18 mouse cellular contexts compared by ENCODE assay signal in the genomic region with DNA sequence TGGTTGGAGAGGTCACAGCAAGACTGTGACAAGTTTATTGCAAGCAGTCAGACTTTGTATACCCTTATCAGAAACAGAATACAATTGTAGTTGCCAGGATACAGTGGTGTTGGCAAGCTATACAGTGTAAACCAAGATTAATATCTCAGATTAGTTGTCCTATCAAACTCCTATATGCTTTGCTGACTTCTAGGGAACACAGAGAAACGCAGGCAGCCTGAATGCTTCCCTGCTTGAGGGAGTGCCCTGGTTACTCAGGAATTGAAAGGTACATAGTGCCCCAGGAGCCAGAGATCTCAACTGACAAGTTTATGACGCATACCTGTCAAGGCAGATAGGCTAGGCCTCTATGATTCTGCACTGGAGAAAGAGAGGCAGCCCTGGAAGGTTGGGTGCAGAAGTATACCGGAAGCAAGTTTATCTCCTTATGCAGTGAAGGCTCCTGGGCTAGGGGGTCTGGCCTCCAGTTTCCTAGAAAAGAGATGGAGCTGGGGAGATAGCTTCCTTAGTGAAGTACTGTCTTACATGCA. TPM values are rescaled to one million over a fixed set of nuclear protein-coding genes. Genes with fewer than 3 reads are reported as not detected.
DNase-seq lines count a peak whose midpoint lies in the region; ATAC-seq and TF ChIP-seq lines count a peak whose summit lies in the region.
"Had no signal": no experiment of that assay in that cellular context is flagged by ENCODE, and none has a peak within 500 bp of the region (broad histone marks: within the 10 kb centered on the region; RNA-seq: fewer than 3 reads in every experiment).

No protein-coding gene starts in this region.

- no peak overlapping the region for H3K4me3 ChIP-seq in liver, postnatal 0 days (ENCODE audit: low read depth, low read length)
- no peak overlapping the region for H3K4me3 ChIP-seq in hindbrain, embryonic 16.5 days (ENCODE audit: low read length)
- H3K4me3 ChIP-seq: heart, embryonic 12.5 days; hindbrain, embryonic 10.5 days; midbrain, embryonic 13.5 days had no signal

- DNase-seq in heart, adult 11 months: peak; percentile 57
- no peak for DNase-seq in heart, postnatal 14 days
- peak; percentile 22 to 24 for DNase-seq in urinary bladder, postnatal 36 days (ENCODE audit: low spot score in 2 of 2)
- DNase-seq in urinary bladder, postnatal 25 days (ENCODE audit: low spot score): no peak
- DNase-seq in liver, postnatal 0 days: no peak
- no peak for DNase-seq in ovary, postnatal 14 days (ENCODE audit: low spot score)
- no peak for DNase-seq in MN1 (ENCODE audit: low spot score)
- DNase-seq: cerebellum, adult 9-10 months; gastrocnemius, postnatal 10 days; kidney, adult 9 months; left cerebral cortex, postnatal 4 days had no signal

- H3K9ac ChIP-seq in liver, postnatal 0 days (replicated peaks): no peak overlapping the region
- H3K9ac ChIP-seq in hindbrain, embryonic 16.5 days (ENCODE audit: low read depth, low read length): no peak overlapping the region
- H3K9ac ChIP-seq: heart, embryonic 12.5 days; midbrain, embryonic 13.5 days had no signal

- peak; percentile 49 for ATAC-seq in liver, postnatal 0 days
- no peak for ATAC-seq in hindbrain, embryonic 16.5 days
- ATAC-seq: forebrain, embryonic 16.5 days; midbrain, embryonic 13.5 days had no signal

- peaks cover 14% of the 10 kb centered on the region; the same call in 1 of the 2 replicates for H3K4me1 ChIP-seq in liver, postnatal 0 days (ENCODE audit: insufficient read depth)
- no peaks in the 10 kb centered on the region for H3K4me1 ChIP-seq in hindbrain, embryonic 16.5 days (ENCODE audit: control insufficient read depth, insufficient read depth, low read depth, low read length)
- H3K4me1 ChIP-seq: hindbrain, embryonic 10.5 days; midbrain, embryonic 13.5 days had no signal

- no peaks in the 10 kb centered on the region for H3K9me3 ChIP-seq in liver, postnatal 0 days (ENCODE audit: low read length)
- H3K9me3 ChIP-seq in hindbrain, embryonic 16.5 days (ENCODE audit: control insufficient read depth, low read length): no peaks in the 10 kb centered on the region
- H3K9me3 ChIP-seq: heart, embryonic 12.5 days; hindbrain, embryonic 10.5 days; midbrain, embryonic 13.5 days had no signal

- 61% methylated on average over 3 of the region's 3 CpGs for WGBS in liver, postnatal 0 days (ENCODE audit: insufficient replicate concordance)
- WGBS in hindbrain, embryonic 16.5 days: 85% methylated on average over 3 of the region's 3 CpGs

- H3K27ac ChIP-seq in liver, postnatal 0 days (ENCODE audit: low read depth): no peak overlapping the region
- H3K27ac ChIP-seq in hindbrain, embryonic 16.5 days (ENCODE audit: low read depth, low read length): no peak overlapping the region
- H3K27ac ChIP-seq: hindbrain, embryonic 10.5 days; midbrain, embryonic 13.5 days had no signal

- H3K4me2 ChIP-seq in liver, postnatal 0 days (ENCODE audit: low read depth, low read length): no peak overlapping the region
- no peak overlapping the region for H3K4me2 ChIP-seq in hindbrain, embryonic 16.5 days (ENCODE audit: low read length)
- H3K4me2 ChIP-seq: heart, embryonic 12.5 days; midbrain, embryonic 13.5 days had no signal

- no peaks in the 10 kb centered on the region for H3K27me3 ChIP-seq in liver, postnatal 0 days (ENCODE audit: insufficient read depth, low read length)
- H3K27me3 ChIP-seq in hindbrain, embryonic 16.5 days (replicated peaks; ENCODE audit: control insufficient read depth, insufficient read depth, low read length): no peaks in the 10 kb centered on the region
- H3K27me3 ChIP-seq: CH12.LX; heart, embryonic 12.5 days; midbrain, embryonic 13.5 days had no signal

- intact Hi-C loops in heart, postnatal 14 days (cut with DNase I): no loop called here

- no peaks in the 10 kb centered on the region for H3K36me3 ChIP-seq in liver, postnatal 0 days (replicated peaks; ENCODE audit: insufficient read depth, low read length)
- no peaks in the 10 kb centered on the region for H3K36me3 ChIP-seq in hindbrain, embryonic 16.5 days (ENCODE audit: control insufficient read depth, insufficient read depth, low read length)
- H3K36me3 ChIP-seq: midbrain, embryonic 13.5 days had no signal

- peak; percentile 36; the same call in 1 of the 2 replicates for TF ChIP-seq EP300 in liver, postnatal 0 days (IDR thresholded peaks at IDR 0.05; ENCODE audit: low read depth)

- no peak for TF ChIP-seq CTCF in liver, postnatal 0 days (IDR thresholded peaks at IDR 0.05; ENCODE audit: low read depth)

RNA-seq across cellular contexts. Expression of a gene that starts 18.3 kb away (rescaled TPM):
- total RNA-seq in heart, postnatal 14 days (2021): 100 to 1,000 TPM; 469 to 495 TPM
- 128 and 129 TPM in 2 replicates for polyA plus RNA-seq in liver, postnatal 0 days (2015; fragmentation: Nextera tagmentation; extraction: Ambion mirVana)
- 300 and 327 TPM in 2 replicates for polyA plus RNA-seq in hindbrain, embryonic 16.5 days (2015; fragmentation: Nextera tagmentation; extraction: Ambion mirVana)

RNA-seq across cellular contexts. Expression of a gene that starts 42.1 kb away (rescaled TPM):
- total RNA-seq in heart, postnatal 14 days (2021): 1 to 10 TPM; 6.3 to 6.8 TPM
- 14.2 TPM in 2 replicates for polyA plus RNA-seq in liver, postnatal 0 days (2015; fragmentation: Nextera tagmentation; extraction: Ambion mirVana)
- 59.2 and 68.9 TPM in 2 replicates for polyA plus RNA-seq in hindbrain, embryonic 16.5 days (2015; fragmentation: Nextera tagmentation; extraction: Ambion mirVana)

RNA-seq across cellular contexts. Expression of a gene that starts 55.7 kb away (rescaled TPM):
- under 1 TPM in 1 of 2 experiments, not detected in 1; 0.36 TPM for total RNA-seq in heart, postnatal 14 days (2021)
- 0.24 TPM in 1 of 2 replicates, not detected in the other for polyA plus RNA-seq in liver, postnatal 0 days (2015; fragmentation: Nextera tagmentation; extraction: Ambion mirVana)
- 0.36 TPM in 1 of 2 replicates, not detected in the other for polyA plus RNA-seq in hindbrain, embryonic 16.5 days (2015; fragmentation: Nextera tagmentation; extraction: Ambion mirVana)
- total RNA-seq: CH12.LX; left cerebral cortex, postnatal 4 days had no signal
- polyA plus RNA-seq: forebrain, embryonic 16.5 days; hindbrain, embryonic 10.5 days; midbrain, embryonic 13.5 days; neural tube, embryonic 11.5 days had no signal

RNA-seq across cellular contexts. Expression of a gene that starts 56.4 kb away (rescaled TPM):
- 10 to 100 TPM; 25.3 to 26.9 TPM for total RNA-seq in heart, postnatal 14 days (2021)
- 3.8 and 4.1 TPM in 2 replicates for polyA plus RNA-seq in liver, postnatal 0 days (2015; fragmentation: Nextera tagmentation; extraction: Ambion mirVana)
- polyA plus RNA-seq in hindbrain, embryonic 16.5 days (2015; fragmentation: Nextera tagmentation; extraction: Ambion mirVana): 20.4 TPM in 2 replicates

Comparison
In these comparisons a context has a peak if more than half of its experiments do, and no peak if none do; other contexts are left out.
1. DNase-seq: peak in heart, adult 11 months (single experiment) and urinary bladder, postnatal 36 days (2 of 2); none in heart, postnatal 14 days (0 of 2), urinary bladder, postnatal 25 days (single experiment), liver, postnatal 0 days (single experiment), ovary, postnatal 14 days (single experiment) and MN1 (single experiment).